Mouse (Mus musculus) erythroblast, embryonic 14.5 days (primary cell): ENCODE results near the gene Fli1.

ENCODE experiments used
- GATA1 ChIP-seq: IDR thresholded peaks from 2 replicates; pipeline ENCODE4 v1.6.1; 2012; ENCODE audit warnings: low read length, inconsistent platforms, mixed read lengths
- TAL1 ChIP-seq: IDR thresholded peaks from 3 replicates; pipeline ENCODE4 v1.6.1; 2012; ENCODE audit warnings: low read length, inconsistent platforms, mixed read lengths

DNA sequence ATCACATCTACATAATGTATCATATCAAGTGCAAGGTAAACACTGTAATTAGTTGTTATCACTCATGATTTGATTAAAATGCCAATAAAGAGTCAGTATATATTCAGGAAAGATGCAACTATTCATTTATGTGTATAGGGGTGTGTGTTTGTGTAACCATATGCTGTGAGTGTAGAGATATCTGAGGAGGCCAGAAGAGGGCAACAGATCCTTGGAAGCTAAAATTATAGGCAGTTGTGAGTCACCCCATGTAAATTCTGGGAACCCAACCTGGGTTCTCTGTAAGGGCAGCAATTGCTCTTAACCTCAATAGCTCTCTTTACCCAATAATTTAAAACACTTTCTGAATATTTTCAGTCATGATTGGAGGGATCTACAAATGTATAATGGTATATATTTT, 122.0 kb downstream of the Fli1 start:
- TF ChIP-seq GATA1 (no peak), TAL1 (no peak)
